Mouse (Mus musculus) C2C12 (cell line): ENCODE measurements at regions not wholly inside any gene's neighbourhood (a gene's known extent, or its start where the extent isn't known, plus 50 kb on each side); places are given as distances from the start of the nearest gene placed in this dataset.

Experiments
- CEBPB ChIP-seq: IDR thresholded peaks from one replicate; pipeline ENCODE4 v1.6.1; 2011; ENCODE audit warnings: low read depth, mild to moderate bottlenecking, control low read depth, moderate library complexity
- CTCF ChIP-seq: IDR thresholded peaks from one replicate; pipeline ENCODE4 v1.5.1; 2011; ENCODE audit not compliant: control insufficient read depth, insufficient read depth, insufficient read length
- FOSL1 ChIP-seq: IDR thresholded peaks from one replicate; pipeline ENCODE4 v1.8.0; 2011; ENCODE audit warnings: mild to moderate bottlenecking, low read length; ENCODE audit not compliant: poor library complexity, insufficient read depth, severe bottlenecking
- MAX ChIP-seq: IDR thresholded peaks from one replicate; pipeline ENCODE4 v1.6.1; 2011; ENCODE audit warnings: mild to moderate bottlenecking, control low read depth
- MYOD1 ChIP-seq: IDR thresholded peaks from one replicate; pipeline ENCODE4 v1.6.1; 2011; ENCODE audit warnings: low read depth; ENCODE audit not compliant: control insufficient read depth, insufficient read length
- USF1 ChIP-seq: IDR thresholded peaks from one replicate; pipeline ENCODE4 v1.6.1; 2011; ENCODE audit warnings: low read depth, mild to moderate bottlenecking, control low read depth, moderate library complexity

GRCm38 (mm10) chr16:13025393-13025792 lies 84.1 kb upstream of the Ercc4 start:
- TF ChIP-seq CTCF (peak; percentile 2), CEBPB (no peak), MAX (no peak), USF1 (no peak), FOSL1 (no peak), MYOD1 (no peak)
